Mouse (Mus musculus): ENCODE results near the gene Frmd4b. TPM values are rescaled to one million over a fixed set of nuclear protein-coding genes. Genes with fewer than 3 reads are reported as not detected.

The Frmd4b gene
- total RNA-seq, 2 experiments from 2014 or later = 5.8 to 9.8 TPM

DNA sequence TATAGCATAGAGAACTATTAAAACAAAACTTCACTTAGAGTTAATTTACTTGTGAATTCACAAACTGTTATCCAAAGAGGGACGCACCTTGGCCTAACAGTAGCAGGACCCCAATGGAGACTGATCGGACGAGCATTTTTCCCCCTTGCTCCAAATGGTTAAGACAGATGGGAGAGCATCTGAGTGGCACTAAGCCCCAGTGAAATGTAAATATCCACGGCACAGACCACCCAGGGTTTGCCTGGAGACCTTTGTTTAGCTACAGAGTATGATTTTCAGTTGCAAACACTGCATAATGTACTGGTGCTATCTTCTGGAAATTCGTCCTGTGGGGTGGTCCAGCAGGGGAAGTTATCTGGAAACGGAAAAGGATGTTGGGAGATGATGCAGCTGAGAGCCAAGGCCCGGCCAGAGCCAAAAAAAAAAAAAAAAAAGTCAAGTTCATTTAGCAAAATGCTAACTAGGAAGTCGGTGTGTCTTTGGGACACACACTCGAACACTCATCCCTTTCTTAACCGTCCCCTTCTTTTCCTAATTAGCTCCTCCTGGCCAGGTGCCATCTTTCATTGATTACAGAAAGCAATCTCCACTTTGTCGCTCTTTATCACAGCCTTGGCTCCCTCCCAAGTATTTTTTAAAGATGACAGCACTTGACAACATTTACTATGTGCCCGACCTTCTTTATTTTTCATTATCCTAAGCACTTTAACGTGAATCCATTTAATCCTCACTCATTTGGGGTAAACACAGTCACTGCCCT lies 95.9 kb downstream of the Frmd4b start:
- no peak for DNase-seq

DNA sequence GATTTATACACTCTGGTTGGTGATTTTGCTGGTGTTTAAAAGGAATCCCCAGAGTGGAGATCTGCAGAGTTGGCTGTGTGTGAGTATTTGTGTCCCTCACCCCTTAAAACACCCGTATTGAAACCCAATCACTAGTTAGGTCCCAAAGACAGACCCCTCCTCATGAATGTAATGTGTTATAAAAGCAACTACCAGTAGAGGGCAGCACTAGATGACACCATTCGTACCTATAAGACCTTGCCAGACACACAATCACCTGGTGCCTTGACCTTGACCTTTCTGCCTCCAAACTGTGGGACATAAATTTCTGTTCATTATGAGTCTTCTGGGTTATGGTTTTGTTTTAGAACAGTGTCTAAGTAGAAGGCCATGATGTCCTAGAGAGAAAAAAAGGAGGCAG lies 96.8 kb downstream of the Frmd4b start:
- no peak for DNase-seq

DNA sequence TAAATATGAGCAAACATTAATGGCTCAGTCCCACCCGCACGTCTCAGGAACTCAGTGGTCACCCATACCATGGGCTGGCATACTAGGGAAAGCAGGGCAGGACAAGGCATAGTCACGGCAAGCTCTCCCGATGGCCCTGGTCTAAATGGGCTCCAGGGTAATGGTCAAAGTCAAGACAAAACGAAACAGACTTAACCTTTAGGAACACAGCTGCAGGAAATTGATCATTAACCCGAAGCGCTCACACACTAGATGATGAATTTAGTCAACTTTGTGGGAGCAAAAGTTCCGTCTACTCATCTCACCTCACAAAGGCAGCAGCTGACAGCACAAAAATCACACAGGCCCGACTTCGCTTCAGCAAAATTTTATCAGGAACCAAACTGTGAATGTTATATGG lies 97.8 kb downstream of the Frmd4b start:
- no peak for DNase-seq

DNA sequence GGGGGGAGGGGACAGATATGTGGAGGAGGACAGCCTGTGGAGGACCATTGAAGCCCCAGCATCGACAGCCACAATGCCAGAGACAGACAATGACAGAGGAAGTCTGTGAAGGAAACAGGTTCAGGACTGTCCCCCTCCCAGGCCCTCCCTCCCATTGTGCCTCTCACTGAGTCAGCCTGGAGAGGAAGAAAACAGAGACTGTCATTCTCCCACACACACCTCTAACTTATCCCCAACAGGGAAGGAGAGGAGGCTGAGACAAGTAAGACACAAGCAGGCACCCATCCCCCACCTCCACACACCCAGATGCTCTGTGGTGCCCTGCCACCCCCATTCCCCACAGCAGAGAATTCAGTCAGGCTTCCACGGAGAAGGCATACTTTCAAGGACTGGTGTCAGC lies 98.9 kb downstream of the Frmd4b start:
- DNase-seq = no peak

DNA sequence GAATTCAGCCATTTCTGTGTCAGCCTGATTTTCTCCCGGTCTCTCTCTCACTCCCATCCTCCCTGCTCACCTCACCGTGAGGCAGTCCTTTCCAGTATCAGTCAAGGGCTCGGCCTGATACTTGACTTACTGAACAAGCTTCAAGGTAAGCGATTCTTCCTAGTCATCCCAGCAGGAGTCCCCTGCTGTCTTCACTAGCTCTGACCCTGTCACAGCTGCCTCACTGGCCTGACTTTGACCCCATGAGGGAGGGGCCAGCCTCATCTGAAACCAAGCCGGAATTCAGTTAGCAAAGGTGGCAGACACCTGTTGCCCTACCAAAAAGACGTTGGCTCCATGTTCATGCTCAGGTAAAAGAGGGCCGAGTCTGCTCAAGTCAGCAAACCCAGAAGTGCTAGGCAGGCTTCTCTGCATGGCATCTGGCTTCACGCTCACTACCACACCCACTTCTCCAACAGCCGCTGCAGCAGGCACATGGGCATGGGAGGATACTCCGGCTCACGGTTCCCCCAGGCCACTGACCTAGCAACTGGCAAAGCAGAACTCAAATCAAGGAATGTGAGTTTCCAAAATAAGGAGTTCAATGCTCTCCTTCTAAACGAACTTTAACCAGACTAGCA lies 99.6 kb downstream of the Frmd4b start:
- DNase-seq = no peak

DNA sequence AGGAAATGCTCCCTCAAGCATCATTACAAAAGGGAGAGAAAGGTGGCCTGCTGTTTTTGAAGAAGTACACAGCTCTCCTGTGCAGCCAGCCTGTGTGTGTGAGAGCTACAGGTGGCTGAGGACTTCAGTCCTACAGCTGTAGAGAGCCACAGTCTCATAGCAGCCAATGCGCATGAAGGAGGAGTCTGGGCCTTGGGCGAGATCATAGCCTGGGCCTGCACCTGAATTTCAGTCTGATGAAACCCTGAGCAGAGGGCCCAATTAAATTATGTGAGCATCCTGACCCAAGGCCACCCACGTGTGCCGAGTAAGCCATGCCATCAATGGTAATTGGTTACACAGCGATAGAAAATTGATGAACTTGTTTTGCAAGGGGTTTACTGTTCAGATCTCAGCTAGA lies 100.4 kb downstream of the Frmd4b start:
- DNase-seq = no peak

DNA sequence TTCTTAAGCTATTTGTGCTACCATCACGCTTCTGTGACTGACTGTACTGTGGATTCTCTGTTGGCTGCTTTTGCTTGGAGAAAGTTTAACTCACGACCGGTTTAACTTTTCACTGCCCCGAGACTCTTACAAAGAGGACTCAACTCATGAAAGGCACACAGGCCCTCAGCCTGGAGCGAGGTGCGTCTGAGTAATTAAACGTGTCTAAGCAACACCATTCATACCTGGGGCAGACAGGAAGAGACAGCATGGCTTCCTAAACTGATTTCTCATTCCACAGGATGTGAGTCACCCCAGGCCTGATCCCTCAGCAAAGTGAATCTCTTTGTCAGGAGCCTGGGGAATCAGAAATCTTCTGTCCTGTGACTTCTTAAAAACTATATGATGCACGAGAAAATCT lies 106.6 kb downstream of the Frmd4b start:
- no peak for DNase-seq

DNA sequence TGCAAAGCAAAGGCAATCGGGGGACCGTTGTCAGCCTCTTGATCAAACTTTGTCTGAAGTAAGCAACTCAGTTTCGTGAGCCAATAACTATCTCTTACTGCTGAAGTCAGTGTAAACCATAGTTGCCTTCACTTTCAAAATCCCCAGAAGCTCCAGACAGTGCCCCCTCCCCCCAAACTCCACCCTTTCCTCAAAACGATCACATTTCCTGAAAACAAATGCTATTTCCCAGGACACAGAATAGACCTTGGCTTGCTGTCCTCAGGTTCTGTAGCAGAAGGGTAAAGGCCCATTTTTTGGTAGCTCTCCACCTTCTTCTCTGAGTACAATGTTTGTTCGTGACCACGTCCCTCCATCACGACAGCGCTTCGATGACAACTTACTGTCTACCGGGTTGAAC lies 107.9 kb downstream of the Frmd4b start:
- DNase-seq = no peak

DNA sequence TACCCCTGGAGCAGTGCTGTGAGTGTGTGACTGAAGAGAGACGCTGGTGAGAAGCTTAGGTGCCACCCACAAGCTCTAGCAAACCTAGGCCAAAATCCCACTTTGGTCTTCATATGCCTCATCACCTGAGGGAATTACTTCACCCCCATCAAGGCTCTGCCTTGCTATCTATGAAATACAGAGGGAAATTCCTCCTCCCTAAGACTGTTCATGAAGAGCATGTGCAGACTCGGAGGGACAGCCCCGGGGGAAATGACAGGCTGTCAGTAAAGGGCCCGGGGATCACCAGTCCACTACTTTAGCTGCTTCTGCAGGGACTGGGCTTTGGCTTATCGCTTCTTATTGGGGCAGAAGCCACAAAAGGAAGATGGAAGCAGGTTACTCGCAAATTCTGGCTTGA lies 108.9 kb downstream of the Frmd4b start:
- DNase-seq = no peak

DNA sequence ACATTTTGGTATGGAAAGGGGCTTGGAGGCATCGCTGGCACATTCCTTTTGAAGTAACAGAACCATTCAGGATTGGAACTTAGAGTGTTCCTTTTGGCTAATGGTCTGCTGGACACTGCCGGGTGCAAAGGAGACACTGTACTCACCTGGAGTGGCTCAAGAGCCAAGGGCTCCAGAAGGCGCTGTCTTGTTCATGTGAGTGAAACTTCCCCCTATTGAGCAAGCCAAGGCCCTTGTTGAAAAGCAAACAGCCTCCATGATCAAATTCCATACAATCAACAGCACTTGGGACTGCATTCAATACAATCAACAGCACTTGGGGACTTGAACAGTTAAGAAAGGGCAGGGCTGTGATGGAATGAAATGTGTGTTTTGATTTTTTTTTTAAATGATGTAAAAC lies 109.4 kb downstream of the Frmd4b start:
- no peak for DNase-seq

DNA sequence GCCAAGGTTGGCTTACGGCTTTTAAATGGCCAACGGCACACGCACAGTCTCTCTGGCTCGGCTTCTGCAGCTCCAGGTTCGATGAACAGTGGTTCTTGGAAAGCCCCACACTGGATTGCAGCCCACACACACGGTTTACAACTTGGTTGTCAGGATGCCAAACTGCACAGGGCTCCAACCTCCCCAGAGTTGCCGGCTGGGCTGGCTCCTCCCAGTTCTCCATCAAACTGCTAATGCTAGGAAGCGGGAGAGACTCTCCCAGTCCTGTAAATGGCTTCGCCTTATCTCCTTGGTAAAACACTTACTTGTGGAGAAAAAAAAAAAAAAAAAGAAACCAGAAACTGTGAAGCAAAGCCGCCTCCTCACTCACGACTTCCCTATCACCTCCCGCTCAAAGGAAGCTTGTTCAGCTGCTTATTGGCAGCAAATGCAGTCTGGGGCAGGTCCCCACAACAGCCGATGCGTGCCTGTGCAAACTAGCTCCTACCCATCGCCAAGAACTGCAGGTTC lies 111.1 kb downstream of the Frmd4b start:
- DNase-seq = peak; percentile 78

DNA sequence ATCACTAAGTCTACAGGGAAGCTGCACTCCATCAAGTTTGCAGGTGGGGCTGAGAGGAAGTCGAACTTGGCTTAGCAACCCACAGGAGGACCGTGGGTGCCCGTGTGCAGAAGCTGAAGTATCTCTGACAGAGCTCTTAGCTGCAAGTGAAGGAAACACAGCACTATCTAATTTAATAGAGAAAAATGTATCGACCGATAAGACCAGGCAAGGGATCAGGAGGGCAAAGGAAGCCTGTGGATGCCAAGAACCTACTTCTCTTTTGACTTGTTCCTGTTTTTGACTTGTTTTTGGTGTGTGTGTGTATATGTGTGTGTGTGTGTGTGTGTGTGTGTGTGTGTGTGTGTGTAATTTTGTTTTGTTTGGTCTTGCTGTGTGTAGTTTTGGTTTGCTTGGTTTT lies 112.7 kb downstream of the Frmd4b start:
- DNase-seq = no peak

DNA sequence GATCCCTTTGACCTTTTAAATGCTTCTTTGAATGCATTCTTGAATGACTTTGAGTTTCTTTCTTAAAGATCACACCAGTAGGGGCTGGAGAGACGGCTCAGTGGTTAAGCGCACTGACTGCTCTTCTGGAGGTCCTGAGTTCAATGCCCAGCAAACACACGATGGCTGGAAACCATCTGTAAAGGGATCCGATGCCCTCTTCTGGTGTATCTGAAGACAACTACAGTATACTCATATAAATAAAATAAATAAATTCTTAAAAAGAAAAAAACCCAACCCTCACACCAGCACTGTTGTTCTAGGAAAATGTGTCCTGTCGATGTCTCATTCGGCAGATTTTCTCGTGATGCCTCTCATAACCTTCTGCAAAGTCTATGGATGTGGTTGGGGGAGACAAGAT lies 116.3 kb downstream of the Frmd4b start:
- DNase-seq = no peak

DNA sequence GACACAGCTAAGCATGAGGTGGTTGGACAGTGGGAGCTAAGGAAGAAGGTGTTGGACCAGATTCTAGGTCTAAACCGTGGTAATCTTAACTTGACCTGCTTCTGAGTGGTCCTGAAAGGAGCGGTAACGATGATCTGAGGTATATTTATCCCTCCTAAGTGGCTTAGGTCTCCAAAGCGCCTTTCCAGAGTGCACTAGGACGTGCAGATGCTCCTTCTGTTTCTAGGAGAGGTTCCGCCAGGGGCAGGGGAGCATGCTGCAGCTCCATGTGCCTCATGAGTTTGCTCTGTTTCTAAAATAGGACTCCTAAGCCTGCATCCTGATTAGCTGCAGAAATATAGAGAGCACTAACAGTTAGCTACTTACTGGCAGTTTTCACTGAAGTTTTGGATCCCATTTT lies 117.1 kb downstream of the Frmd4b start:
- no peak for DNase-seq

DNA sequence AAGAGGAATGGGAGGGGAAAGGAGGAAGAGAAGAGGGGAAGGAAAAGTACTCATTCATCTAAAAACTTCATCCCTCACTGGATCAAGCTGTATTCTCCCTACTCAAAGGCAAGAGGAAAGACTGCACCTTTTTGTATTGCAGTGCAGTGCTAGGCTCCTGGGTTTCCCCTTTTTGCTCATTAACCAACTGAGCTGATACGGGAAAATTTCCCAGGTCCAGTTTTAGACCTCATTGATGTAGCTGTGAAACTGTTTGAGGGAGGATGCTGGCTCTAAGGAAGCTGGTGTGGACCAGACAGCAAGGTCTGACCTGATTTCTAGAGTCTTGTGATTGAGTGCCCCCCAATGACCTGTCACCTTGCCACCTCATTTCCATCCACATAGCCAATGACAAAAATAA lies 121.3 kb downstream of the Frmd4b start:
- DNase-seq = no peak

DNA sequence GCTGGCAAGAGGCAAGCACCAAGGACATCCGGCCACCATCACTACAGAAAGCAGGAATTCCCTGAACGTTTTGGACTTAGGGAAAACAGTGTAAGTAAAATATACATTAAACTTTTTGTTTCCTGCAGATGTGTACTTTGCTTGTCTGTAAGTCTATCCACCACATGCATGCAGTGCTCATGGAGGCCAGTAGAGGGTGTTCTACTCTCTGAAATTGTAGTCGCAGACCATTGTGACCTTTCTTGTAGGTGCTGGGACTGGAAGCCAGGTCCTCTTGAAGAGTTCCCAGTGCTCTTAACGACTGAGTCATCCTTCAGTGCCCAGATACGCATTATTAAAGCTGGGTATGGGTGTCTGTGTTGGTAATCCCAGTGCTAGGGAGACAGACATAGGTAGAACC lies 126.3 kb downstream of the Frmd4b start:
- no peak for DNase-seq

DNA sequence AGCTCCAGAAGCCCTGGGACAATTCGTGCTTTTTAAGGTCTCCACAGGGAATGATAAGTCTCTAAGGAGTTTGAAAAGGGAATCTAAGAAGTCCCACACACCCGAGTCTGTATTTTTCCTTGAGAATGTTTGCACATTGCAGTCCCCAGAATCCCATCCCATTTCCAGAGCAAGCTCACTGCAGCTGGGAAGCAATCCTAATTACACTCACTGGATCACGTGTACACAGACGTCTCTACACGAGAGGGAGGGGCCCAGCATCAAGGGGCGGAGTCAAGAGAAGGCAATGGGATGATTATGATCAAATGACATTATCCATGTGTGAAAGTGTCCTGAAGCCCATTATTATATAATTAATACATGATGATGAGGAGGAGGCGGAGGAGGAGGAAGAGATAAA lies 128.5 kb downstream of the Frmd4b start:
- peak; percentile 59 for DNase-seq

DNA sequence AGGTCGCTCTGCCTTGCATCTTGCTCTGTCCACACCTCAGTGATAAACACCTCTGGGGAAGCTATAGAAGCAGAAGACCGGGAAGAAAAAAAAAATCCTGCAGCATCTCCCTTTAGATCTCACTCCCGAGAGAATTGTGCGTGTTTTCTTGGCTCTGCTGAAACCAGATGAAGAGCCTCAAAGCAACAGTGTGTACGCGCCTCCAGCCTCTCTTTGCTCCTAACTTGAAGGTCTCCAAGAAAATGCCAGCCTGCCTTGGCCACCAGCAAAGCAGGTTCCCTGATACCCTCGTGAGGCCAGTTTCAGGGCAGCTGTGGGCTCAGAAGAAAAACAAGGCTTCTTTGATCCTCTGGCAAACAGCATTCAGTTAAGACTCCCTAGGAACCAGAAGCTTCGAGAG lies 129.1 kb downstream of the Frmd4b start:
- DNase-seq = no peak

DNA sequence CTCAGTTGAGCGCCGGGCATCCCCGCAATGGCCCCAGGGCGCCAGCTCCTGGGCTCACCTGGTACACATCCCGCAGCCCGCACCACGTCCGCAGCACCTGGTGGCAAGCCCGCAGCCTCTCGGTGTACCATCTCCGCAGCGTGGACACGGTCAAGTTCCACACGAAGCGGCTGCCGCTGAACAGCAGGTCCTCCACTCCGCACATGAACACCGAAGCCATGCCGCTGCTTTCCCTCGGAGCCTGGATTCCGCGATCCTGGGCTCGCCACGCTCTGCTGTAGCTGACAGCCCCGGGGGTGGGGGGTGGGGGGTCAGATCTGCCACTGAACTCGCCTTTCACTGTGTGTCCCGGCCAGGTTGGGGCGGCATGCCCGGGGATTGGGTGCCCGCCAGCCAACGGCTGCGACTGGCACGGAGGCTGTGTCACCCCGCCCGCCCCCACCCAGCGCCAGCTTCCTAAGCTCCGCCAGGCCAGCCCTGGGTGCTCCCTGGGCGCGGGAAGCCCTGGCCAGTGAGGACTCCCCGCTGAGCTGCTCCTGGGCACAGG lies 129.7 kb downstream of the Frmd4b start:
- peak; percentile 92 for DNase-seq

DNA sequence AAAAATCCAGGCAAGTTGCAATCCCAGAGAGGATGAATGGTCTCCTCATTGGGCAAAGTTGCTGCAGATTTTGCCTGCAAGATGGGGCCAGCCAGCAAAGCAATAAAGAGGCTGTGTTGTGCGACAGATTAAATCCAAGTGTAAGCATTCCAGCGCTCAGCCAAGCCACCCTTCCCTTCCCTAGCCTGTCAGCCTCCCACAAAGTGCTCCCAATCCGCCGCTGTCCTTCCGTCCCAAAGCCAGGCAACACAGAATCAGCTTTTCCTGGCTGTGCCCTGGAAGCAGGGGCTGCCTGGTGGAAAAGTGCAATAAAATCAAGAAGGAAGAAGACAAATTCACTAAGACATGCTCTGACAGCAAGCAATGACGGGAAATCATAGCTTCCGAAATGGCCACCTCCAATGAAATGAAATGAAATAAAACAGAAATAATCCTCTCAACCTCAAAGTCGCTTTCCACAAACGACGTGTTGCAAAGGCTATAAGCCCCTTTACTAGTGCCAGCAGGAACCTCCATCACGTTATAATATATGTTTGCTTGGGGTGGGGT lies 130.5 kb downstream of the Frmd4b start:
- peak; percentile 41 for DNase-seq

DNA sequence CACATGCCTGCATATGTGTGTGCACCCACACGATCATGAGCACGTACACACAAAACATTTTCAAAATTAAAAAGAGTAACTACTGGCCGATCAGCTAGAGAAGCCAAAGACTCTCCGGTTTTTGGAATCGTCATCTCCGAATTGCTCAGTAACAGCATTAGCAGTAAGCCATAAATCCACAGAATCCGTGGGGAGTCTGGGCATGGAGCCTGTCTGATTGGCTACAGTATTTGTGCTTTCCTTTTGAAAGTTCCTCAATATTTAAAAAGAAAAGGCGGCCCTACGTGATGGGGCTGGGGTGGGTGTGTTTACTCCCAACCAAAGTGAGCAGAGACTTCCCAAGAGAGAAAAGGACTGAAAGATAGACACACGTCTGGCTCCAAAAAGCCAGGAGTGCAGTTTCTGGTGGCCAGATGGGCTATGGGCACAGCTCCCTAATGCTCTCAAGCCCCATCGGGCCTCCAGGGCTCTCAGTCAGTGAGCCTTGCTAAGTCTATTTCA lies 131.4 kb downstream of the Frmd4b start:
- DNase-seq = peak; percentile 48

DNA sequence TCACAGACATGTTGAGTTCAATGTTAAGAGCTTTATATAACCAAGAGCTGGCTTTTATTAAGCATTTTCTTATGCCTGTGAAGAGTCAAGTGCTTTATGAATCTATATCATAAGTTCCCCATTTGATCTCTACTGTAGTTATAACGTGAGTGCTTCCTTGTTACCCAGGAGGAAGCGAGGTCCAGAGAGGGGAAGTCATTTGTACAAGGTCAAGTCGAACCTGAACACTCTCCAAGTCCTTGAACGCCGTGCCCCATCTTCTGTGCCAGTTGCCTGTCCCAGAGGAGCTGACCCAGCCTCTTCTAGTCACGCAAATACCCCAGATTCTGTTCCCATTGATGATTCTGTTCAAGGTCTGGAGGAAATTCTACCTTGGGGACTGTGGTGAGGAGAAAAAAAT lies 135.4 kb downstream of the Frmd4b start:
- DNase-seq = no peak
